Mouse (Mus musculus) cerebellum, adult 18-20 months (tissue): ENCODE measurements at regions not wholly inside any gene's neighbourhood (a gene's known extent, or its start where the extent isn't known, plus 50 kb on each side); places are given as distances from the start of the nearest gene placed in this dataset.

Source experiments
- DNase-seq, 2 experiments: peaks; one replicate each; pipeline ENCODE4 v3.0.0; 2021

DNA sequence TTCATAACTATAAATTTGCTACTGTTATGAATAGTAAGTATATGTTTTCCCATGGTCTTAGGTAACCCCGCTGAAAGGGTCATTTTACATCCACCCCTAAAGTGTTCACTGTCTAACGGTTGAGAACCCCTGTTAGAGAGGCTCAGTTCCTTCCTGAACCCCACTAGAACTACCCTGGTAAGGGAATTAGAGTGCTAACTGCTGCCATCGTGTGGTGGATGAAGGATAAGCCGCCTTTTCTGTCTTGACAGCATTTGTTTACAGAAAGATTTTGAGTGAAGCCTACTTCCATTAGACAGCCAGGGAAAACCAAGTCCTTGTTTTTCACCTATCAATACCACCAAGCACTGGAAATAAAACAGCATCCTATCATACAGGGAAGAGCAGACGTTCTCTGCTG lies 90.3 kb upstream of the Tbx22 start:
- DNase-seq = peak in 1 of 2 experiments; percentile 9
